Mouse (Mus musculus): ENCODE data around the gene Myl4.

- TF ChIP-seq POLR2A (IDR thresholded peaks at IDR 0.05; ENCODE audit: borderline replicate concordance, extremely low read depth, insufficient read depth, insufficient read length, poor library complexity, severe bottlenecking) (no peak), CTCF (IDR thresholded peaks at IDR 0.05; ENCODE audit: borderline replicate concordance, extremely low read depth, insufficient read depth, insufficient read length) (no peak)
These were observed 7.6 kb downstream of the Myl4 start for GRCm38 (mm10) chr11:104558065-104558464.
